Mouse (Mus musculus): ENCODE results near the gene Gm20388. TPM values are rescaled to one million over a fixed set of nuclear protein-coding genes. Genes with fewer than 3 reads are reported as not detected.

The Gm20388 gene
- polyA plus RNA-seq, 1 experiment from 2014 or later, result 7.4 TPM

DNA sequence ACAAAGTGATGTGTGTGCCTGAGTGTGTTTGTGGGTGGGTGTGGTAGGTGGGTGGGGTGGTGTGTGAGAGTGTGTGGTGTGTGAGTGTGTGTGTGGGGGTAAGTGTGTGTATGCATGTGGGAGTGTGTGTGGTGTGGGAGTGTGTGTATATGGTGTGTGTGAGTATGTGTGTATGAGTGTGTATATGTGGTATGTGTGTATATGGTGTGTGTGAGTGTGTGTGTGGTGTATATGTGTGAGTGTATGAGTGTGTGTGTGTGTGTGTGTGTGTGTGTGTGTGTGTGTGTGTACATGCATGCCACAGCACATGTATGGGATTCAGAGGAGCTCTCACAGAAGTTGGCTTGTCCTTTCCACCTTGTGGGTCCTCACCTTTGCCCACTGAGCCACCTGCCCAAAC is 1936.2 kb downstream of the Gm20388 start:
- no peak overlapping the region for H3K27ac ChIP-seq (ENCODE audit: low read length)
- no peak for ATAC-seq (ENCODE audit: insufficient read depth, low FRiP score)

DNA sequence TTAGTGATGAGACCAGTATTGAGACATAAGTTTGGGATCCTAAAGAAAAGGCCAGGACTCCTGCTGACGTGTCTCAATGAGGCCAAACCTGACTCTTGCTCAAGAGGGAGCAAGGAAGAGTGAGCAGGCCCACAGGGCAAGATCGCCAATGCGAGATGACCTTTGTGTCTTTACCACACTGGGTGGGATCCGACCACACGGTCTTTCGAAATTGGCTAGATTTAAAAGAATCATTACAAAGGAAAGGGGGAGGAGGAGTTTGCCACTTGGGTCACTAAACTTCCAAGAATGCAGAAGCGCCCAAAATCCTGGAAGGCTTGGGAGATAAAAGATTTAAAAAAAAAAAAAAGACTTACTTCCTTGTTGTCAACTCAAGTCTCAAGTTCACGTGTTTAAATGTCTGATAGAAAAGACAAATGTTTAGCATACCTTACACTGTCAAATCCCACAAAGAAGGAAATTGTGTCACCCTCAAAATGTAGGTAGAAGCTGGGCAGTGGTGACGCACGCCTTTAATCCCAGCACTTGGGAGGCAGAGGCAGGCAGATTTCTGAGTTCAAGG is 1936.7 kb downstream of the Gm20388 start:
- ATAC-seq (ENCODE audit: insufficient read depth, low FRiP score), result no peak
- H3K27ac ChIP-seq (ENCODE audit: low read length), result no peak overlapping the region
- no peaks in the 10 kb centered on the region for H3K27me3 ChIP-seq (ENCODE audit: control insufficient read depth, insufficient read depth, low read length)
- peaks cover 14% of the 10 kb centered on the region for H3K4me1 ChIP-seq (ENCODE audit: control insufficient read depth, insufficient read depth, low read length)
- no peaks in the 10 kb centered on the region for H3K36me3 ChIP-seq (ENCODE audit: control insufficient read depth, insufficient read depth, low read length)
- 74% methylated on average over 10 of the region's 10 CpGs for WGBS
- H3K4me3 ChIP-seq (replicated peaks; ENCODE audit: low read length), result no peak overlapping the region
- no peaks in the 10 kb centered on the region for H3K9me3 ChIP-seq (replicated peaks; ENCODE audit: control insufficient read depth, low read length)
- H3K4me2 ChIP-seq (ENCODE audit: low read depth, low read length), result no peak overlapping the region
- no peak overlapping the region for H3K9ac ChIP-seq (ENCODE audit: low read length)

More for the DNA sequence above, 1936.2 kb downstream of the Gm20388 start:
- Histone ChIP-seq H3K4me1 (ENCODE audit: control insufficient read depth, insufficient read depth, low read length) (peaks cover 14% of the 10 kb centered on the region), H3K9me3 (replicated peaks; ENCODE audit: control insufficient read depth, low read length) (no peaks in the 10 kb centered on the region), H3K36me3 (ENCODE audit: control insufficient read depth, insufficient read depth, low read length) (no peaks in the 10 kb centered on the region), H3K4me2 (ENCODE audit: low read depth, low read length) (no peak overlapping the region), H3K9ac (ENCODE audit: low read length) (no peak overlapping the region), H3K27me3 (ENCODE audit: control insufficient read depth, insufficient read depth, low read length) (no peaks in the 10 kb centered on the region), H3K4me3 (replicated peaks; ENCODE audit: low read length) (no peak overlapping the region)

GRCm38 (mm10) chr8:121847987-121848386 is 1937.3 kb downstream of the Gm20388 start:
- Histone ChIP-seq H3K27ac (ENCODE audit: low read length) (no peak overlapping the region), H3K4me1 (ENCODE audit: control insufficient read depth, insufficient read depth, low read length) (peaks cover 14% of the 10 kb centered on the region), H3K27me3 (ENCODE audit: control insufficient read depth, insufficient read depth, low read length) (no peaks in the 10 kb centered on the region), H3K9ac (ENCODE audit: low read length) (no peak overlapping the region), H3K9me3 (replicated peaks; ENCODE audit: control insufficient read depth, low read length) (no peaks in the 10 kb centered on the region), H3K4me3 (replicated peaks; ENCODE audit: low read length) (no peak overlapping the region), H3K36me3 (ENCODE audit: control insufficient read depth, insufficient read depth, low read length) (no peaks in the 10 kb centered on the region), H3K4me2 (ENCODE audit: low read depth, low read length) (no peak overlapping the region)
- ATAC-seq (ENCODE audit: insufficient read depth, low FRiP score), result no peak
- WGBS, result 70% methylated on average over 6 of the region's 6 CpGs

DNA sequence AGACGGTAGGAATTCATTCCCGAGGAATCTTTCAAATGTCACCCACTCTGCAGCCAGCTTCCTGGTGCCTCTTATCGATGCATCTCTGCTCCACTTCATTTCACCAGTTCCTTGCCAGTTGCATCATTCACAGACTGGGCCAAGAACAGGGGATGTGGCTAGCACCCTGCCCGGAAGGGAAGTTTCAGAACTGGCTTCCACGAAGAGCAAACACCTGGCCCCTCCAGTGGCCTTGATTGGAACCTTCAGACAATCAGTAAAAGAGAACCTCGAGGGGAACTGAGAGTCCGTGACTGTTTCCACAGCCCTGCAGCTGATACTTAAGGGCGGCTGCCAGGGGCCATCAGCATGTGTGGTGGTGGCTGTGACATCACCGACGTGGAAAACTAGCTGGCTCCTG is 1937.9 kb downstream of the Gm20388 start:
- Histone ChIP-seq H3K27ac (ENCODE audit: low read length) (no peak overlapping the region), H3K4me1 (ENCODE audit: control insufficient read depth, insufficient read depth, low read length) (peaks cover 14% of the 10 kb centered on the region), H3K36me3 (ENCODE audit: control insufficient read depth, insufficient read depth, low read length) (no peaks in the 10 kb centered on the region), H3K27me3 (ENCODE audit: control insufficient read depth, insufficient read depth, low read length) (no peaks in the 10 kb centered on the region), H3K4me2 (ENCODE audit: low read depth, low read length) (no peak overlapping the region), H3K9me3 (replicated peaks; ENCODE audit: control insufficient read depth, low read length) (no peaks in the 10 kb centered on the region), H3K9ac (ENCODE audit: low read length) (no peak overlapping the region; the same call in 1 of the 2 replicates), H3K4me3 (replicated peaks; ENCODE audit: low read length) (no peak overlapping the region)
- whole genome bisulfite sequencing, result 56% methylated on average over 10 of the region's 10 CpGs
- no peak for ATAC-seq (ENCODE audit: insufficient read depth, low FRiP score)

GRCm38 (mm10) chr8:121849303-121849702 is 1938.7 kb downstream of the Gm20388 start:
- WGBS, result 73% methylated on average over 9 of the region's 9 CpGs
- no peak overlapping the region for H3K9ac ChIP-seq (ENCODE audit: low read length)
- H3K4me2 ChIP-seq (ENCODE audit: low read depth, low read length), result no peak overlapping the region

GRCm38 (mm10) chr8:121850018-121850417 is 1939.4 kb downstream of the Gm20388 start:
- no peak for ATAC-seq (ENCODE audit: insufficient read depth, low FRiP score)
- Histone ChIP-seq H3K9ac (ENCODE audit: low read length) (no peak overlapping the region), H3K4me2 (ENCODE audit: low read depth, low read length) (no peak overlapping the region), H3K27me3 (ENCODE audit: control insufficient read depth, insufficient read depth, low read length) (no peaks in the 10 kb centered on the region), H3K36me3 (ENCODE audit: control insufficient read depth, insufficient read depth, low read length) (no peaks in the 10 kb centered on the region), H3K4me3 (replicated peaks; ENCODE audit: low read length) (no peak overlapping the region), H3K9me3 (replicated peaks; ENCODE audit: control insufficient read depth, low read length) (no peaks in the 10 kb centered on the region), H3K4me1 (ENCODE audit: control insufficient read depth, insufficient read depth, low read length) (peaks cover 14% of the 10 kb centered on the region), H3K27ac (ENCODE audit: low read length) (no peak overlapping the region)
- WGBS, result 15% methylated on average over 6 of the region's 6 CpGs

More at GRCm38 (mm10) chr8:121849303-121849702, 1938.7 kb downstream of the Gm20388 start:
- Histone ChIP-seq H3K4me1 (ENCODE audit: control insufficient read depth, insufficient read depth, low read length) (peaks cover 14% of the 10 kb centered on the region), H3K4me3 (replicated peaks; ENCODE audit: low read length) (no peak overlapping the region), H3K27ac (ENCODE audit: low read length) (no peak overlapping the region), H3K36me3 (ENCODE audit: control insufficient read depth, insufficient read depth, low read length) (no peaks in the 10 kb centered on the region), H3K27me3 (ENCODE audit: control insufficient read depth, insufficient read depth, low read length) (no peaks in the 10 kb centered on the region), H3K9me3 (replicated peaks; ENCODE audit: control insufficient read depth, low read length) (no peaks in the 10 kb centered on the region)
- no peak for ATAC-seq (ENCODE audit: insufficient read depth, low FRiP score)

DNA sequence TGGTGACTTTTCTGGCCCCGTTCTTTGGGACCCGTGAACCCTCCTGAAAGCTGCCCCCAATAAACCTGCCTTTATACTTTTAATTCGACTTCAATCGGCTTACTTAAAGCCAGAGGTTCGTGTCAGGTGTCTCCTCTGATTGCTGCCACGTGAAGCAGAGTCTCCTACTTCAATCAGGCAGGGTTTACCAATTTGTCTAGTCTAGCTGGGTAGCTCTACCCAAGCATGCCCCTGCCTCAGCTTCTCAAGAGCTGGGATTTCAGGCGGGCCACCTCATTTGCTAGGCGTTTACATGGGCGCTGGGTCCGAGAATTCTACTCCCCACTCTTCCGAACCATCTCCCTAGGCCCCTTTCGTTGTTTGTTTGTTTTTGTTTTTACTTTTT is 1939.8 kb downstream of the Gm20388 start:
- whole genome bisulfite sequencing, result 44% methylated on average over 12 of the region's 12 CpGs
- Histone ChIP-seq H3K4me2 (ENCODE audit: low read depth, low read length) (peak overlapping the region; percentile 61), H3K9me3 (replicated peaks; ENCODE audit: control insufficient read depth, low read length) (no peaks in the 10 kb centered on the region), H3K36me3 (ENCODE audit: control insufficient read depth, insufficient read depth, low read length) (no peaks in the 10 kb centered on the region), H3K27me3 (ENCODE audit: control insufficient read depth, insufficient read depth, low read length) (no peaks in the 10 kb centered on the region), H3K4me1 (ENCODE audit: control insufficient read depth, insufficient read depth, low read length) (peaks cover 14% of the 10 kb centered on the region), H3K9ac (ENCODE audit: low read length) (peak overlapping the region; percentile 79; the same call in 1 of the 2 replicates), H3K27ac (ENCODE audit: low read length) (no peak overlapping the region), H3K4me3 (replicated peaks; ENCODE audit: low read length) (no peak overlapping the region)
- no peak for ATAC-seq (ENCODE audit: insufficient read depth, low FRiP score)

DNA sequence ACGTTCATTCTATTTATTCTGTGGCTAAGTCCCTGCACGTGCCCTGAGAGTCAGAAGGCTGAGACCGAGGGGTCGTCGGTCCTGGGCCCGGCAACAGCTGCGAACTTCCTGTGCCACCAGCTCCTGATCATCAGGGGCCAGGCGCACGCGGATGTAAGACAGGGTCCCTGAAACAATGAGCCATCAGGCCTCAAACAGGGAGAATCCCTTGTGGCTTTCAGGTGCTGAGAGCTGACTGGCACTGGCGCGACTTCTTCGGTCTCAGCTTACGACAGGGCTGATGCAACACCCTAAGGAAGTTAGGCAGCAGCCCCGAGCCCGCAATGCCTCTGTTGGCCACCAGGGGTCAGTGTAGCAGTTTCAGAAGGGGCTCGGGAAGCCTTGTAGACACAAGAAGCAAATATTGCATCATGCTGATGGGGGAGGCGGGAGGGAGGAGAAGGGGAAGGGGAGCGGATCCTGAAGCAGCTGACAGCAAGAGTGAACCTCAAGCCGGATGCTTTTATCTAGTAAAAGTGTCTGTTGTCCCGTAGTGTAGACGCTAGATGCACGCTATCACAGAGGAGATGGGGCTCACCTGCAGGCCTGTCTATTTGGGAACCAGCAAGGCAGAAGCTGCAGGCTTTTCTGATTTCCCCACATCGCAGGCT is 1940.3 kb downstream of the Gm20388 start:
- peaks cover 14% of the 10 kb centered on the region for H3K4me1 ChIP-seq (ENCODE audit: control insufficient read depth, insufficient read depth, low read length)
- H3K27ac ChIP-seq (ENCODE audit: low read length), result peak overlapping the region; percentile 27; the same call in 1 of the 2 replicates
- H3K4me2 ChIP-seq (ENCODE audit: low read depth, low read length), result peak overlapping the region; percentile 61
- 3% methylated on average over 24 of the region's 24 CpGs for WGBS
- H3K27me3 ChIP-seq (ENCODE audit: control insufficient read depth, insufficient read depth, low read length), result no peaks in the 10 kb centered on the region
- H3K4me3 ChIP-seq (replicated peaks; ENCODE audit: low read length), result peak overlapping the region; percentile 30
- peak overlapping the region; percentile 79 for H3K9ac ChIP-seq (ENCODE audit: low read length)
- H3K9me3 ChIP-seq (replicated peaks; ENCODE audit: control insufficient read depth, low read length), result no peaks in the 10 kb centered on the region
- peak; percentile 85 for ATAC-seq (ENCODE audit: insufficient read depth, low FRiP score)
- H3K36me3 ChIP-seq (ENCODE audit: control insufficient read depth, insufficient read depth, low read length), result no peaks in the 10 kb centered on the region

- Histone ChIP-seq H3K4me2 (ENCODE audit: low read depth, low read length) (peak overlapping the region; percentile 61; the same call in 1 of the 2 replicates), H3K9ac (ENCODE audit: low read length) (peak overlapping the region; percentile 64), H3K4me3 (replicated peaks; ENCODE audit: low read length) (no peak overlapping the region), H3K27ac (ENCODE audit: low read length) (no peak overlapping the region), H3K27me3 (ENCODE audit: control insufficient read depth, insufficient read depth, low read length) (no peaks in the 10 kb centered on the region), H3K9me3 (replicated peaks; ENCODE audit: control insufficient read depth, low read length) (no peaks in the 10 kb centered on the region), H3K4me1 (ENCODE audit: control insufficient read depth, insufficient read depth, low read length) (peaks cover 14% of the 10 kb centered on the region), H3K36me3 (ENCODE audit: control insufficient read depth, insufficient read depth, low read length) (no peaks in the 10 kb centered on the region)
- no peak for ATAC-seq (ENCODE audit: insufficient read depth, low FRiP score)
- 34% methylated on average over 7 of the region's 7 CpGs for WGBS
These were observed 1941.1 kb downstream of the Gm20388 start for GRCm38 (mm10) chr8:121851716-121852115.
